ENCODE assay signal across 30 mouse cellular contexts in the genomic region with DNA sequence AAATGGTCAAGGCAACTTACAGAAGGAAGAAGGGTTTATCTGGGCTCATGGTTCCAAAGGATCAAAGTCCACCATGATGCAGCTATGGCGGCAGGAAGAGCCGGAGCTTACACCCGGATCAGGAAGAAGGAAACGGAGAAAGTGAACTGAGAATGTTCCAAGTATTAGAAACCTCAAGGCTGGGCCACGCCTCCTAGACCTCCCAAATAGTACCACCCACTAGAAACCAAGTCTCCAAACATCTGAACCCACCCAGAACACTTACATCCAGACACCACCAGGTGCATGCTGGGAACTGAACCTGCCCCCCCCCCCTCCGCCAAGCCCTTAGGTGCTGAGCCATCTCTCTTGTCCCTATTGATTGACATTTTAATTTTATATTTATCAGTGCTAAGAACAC.
"Had no signal": no experiment of that assay in that cellular context is flagged by ENCODE, and none has a peak within 500 bp of the region (broad histone marks: within the 10 kb centered on the region; RNA-seq: fewer than 3 reads in every experiment).

No protein-coding gene starts in this region.

- H3K9me3 ChIP-seq: limb, embryonic 10.5 days; limb, embryonic 15.5 days; liver, embryonic 12.5 days; liver, embryonic 13.5 days; liver, embryonic 15.5 days; lung, embryonic 15.5 days; midbrain, embryonic 12.5 days; midbrain, embryonic 15.5 days had no signal

- DNase-seq: left cerebral cortex, postnatal 4 days; liver; liver, embryonic 13.5 days; liver, postnatal 0 days; lung, adult 18-20 months; lung, adult 2 months; lung, embryonic 14.5 days; lung, postnatal 10 days; lung, postnatal 14 days; lung, postnatal 36 days; lung, postnatal 4 days; midbrain, embryonic 14.5 days had no signal

- H3K4me2 ChIP-seq: limb, embryonic 12.5 days; limb, embryonic 13.5 days; limb, embryonic 15.5 days; liver, embryonic 11.5 days; liver, embryonic 12.5 days; liver, embryonic 13.5 days; liver, embryonic 15.5 days; lung, embryonic 14.5 days; lung, embryonic 15.5 days; midbrain, embryonic 11.5 days; midbrain, embryonic 12.5 days; midbrain, embryonic 13.5 days; midbrain, embryonic 15.5 days had no signal

- H3K9ac ChIP-seq: limb, embryonic 12.5 days; limb, embryonic 13.5 days; limb, embryonic 15.5 days; liver, embryonic 12.5 days; liver, embryonic 13.5 days; liver, embryonic 14.5 days; liver, embryonic 15.5 days; liver, postnatal 0 days; lung, embryonic 14.5 days; lung, embryonic 15.5 days; midbrain, embryonic 12.5 days; midbrain, embryonic 13.5 days; midbrain, embryonic 15.5 days had no signal

- H3K27ac ChIP-seq: limb, embryonic 12.5 days; limb, embryonic 13.5 days; limb, embryonic 15.5 days; liver, embryonic 12.5 days; liver, embryonic 13.5 days; liver, embryonic 14.5 days; liver, embryonic 15.5 days; lung, embryonic 15.5 days; midbrain, embryonic 10.5 days; midbrain, embryonic 12.5 days; midbrain, embryonic 13.5 days; midbrain, embryonic 15.5 days had no signal

- H3K36me3 ChIP-seq: limb, embryonic 10.5 days; limb, embryonic 12.5 days; limb, embryonic 13.5 days; limb, embryonic 15.5 days; liver, embryonic 12.5 days; liver, embryonic 13.5 days; liver, embryonic 15.5 days; lung, embryonic 15.5 days; midbrain, embryonic 10.5 days; midbrain, embryonic 12.5 days; midbrain, embryonic 13.5 days; midbrain, embryonic 15.5 days had no signal

- H3K27me3 ChIP-seq: limb, embryonic 12.5 days; limb, embryonic 13.5 days; limb, embryonic 15.5 days; liver, embryonic 12.5 days; liver, embryonic 13.5 days; liver, embryonic 15.5 days; lung, embryonic 15.5 days; midbrain, embryonic 12.5 days; midbrain, embryonic 13.5 days; midbrain, embryonic 15.5 days had no signal

- H3K4me1 ChIP-seq: limb, embryonic 13.5 days; limb, embryonic 15.5 days; liver, embryonic 12.5 days; liver, embryonic 13.5 days; liver, embryonic 15.5 days; lung, embryonic 15.5 days; megakaryocyte, embryonic 14.5 days; midbrain, embryonic 12.5 days; midbrain, embryonic 13.5 days; midbrain, embryonic 15.5 days had no signal

- H3K4me3 ChIP-seq: limb, embryonic 10.5 days; limb, embryonic 12.5 days; limb, embryonic 13.5 days; limb, embryonic 15.5 days; liver, embryonic 12.5 days; liver, embryonic 13.5 days; liver, embryonic 15.5 days; lung, embryonic 15.5 days; megakaryocyte, embryonic 14.5 days; midbrain, embryonic 10.5 days; midbrain, embryonic 12.5 days; midbrain, embryonic 13.5 days; midbrain, embryonic 15.5 days; myocyte had no signal

- ATAC-seq: liver, embryonic 12.5 days; liver, postnatal 0 days; lung, postnatal 0 days; midbrain, embryonic 13.5 days; midbrain, embryonic 15.5 days; midbrain, embryonic 16.5 days had no signal
